Mouse (Mus musculus): Measurements from ENCODE around the gene Tbcd.

Gene Tbcd

GRCm38 (mm10) chr11:121475699-121476415 lies 24.1 kb downstream of the Tbcd start:
- peak; percentile 61 for DNase-seq (ENCODE audit: low spot score)

GRCm38 (mm10) chr11:121479476-121480203 lies 27.9 kb downstream of the Tbcd start:
- DNase-seq (ENCODE audit: low spot score): no peak

GRCm38 (mm10) chr11:121481129-121481528 lies 29.4 kb downstream of the Tbcd start:
- DNase-seq (ENCODE audit: low spot score): peak; percentile 71

GRCm38 (mm10) chr11:121485882-121486281 lies 34.1 kb downstream of the Tbcd start:
- no peak for DNase-seq (ENCODE audit: low spot score)

GRCm38 (mm10) chr11:121490651-121491050 lies 38.9 kb downstream of the Tbcd start:
- no peak for DNase-seq (ENCODE audit: low spot score)

- peak; percentile 50 for DNase-seq (ENCODE audit: low spot score)
These were observed 48.8 kb downstream of the Tbcd start for GRCm38 (mm10) chr11:121500595-121500994.

GRCm38 (mm10) chr11:121501525-121501924 lies 49.8 kb downstream of the Tbcd start:
- no peak for DNase-seq (ENCODE audit: low spot score)

- no peak for DNase-seq (ENCODE audit: low spot score)
These were observed 50.5 kb downstream of the Tbcd start for GRCm38 (mm10) chr11:121502000-121502860.

- no peak for DNase-seq (ENCODE audit: low spot score)
These were observed 56.7 kb downstream of the Tbcd start for GRCm38 (mm10) chr11:121508478-121508877.

GRCm38 (mm10) chr11:121510512-121511246 lies 58.9 kb downstream of the Tbcd start:
- DNase-seq (ENCODE audit: low spot score): peak; percentile 28

- DNase-seq (ENCODE audit: low spot score): no peak
These were observed 61.3 kb downstream of the Tbcd start for GRCm38 (mm10) chr11:121512896-121513572.

- DNase-seq (ENCODE audit: low spot score): no peak
These were observed 64.2 kb downstream of the Tbcd start for GRCm38 (mm10) chr11:121515996-121516395.

- peak; percentile 22 for DNase-seq (ENCODE audit: low spot score)
These were observed 65.2 kb downstream of the Tbcd start for GRCm38 (mm10) chr11:121516906-121517305.

GRCm38 (mm10) chr11:121517687-121518465 lies 66.1 kb downstream of the Tbcd start:
- no peak for DNase-seq (ENCODE audit: low spot score)

GRCm38 (mm10) chr11:121519131-121519530 lies 67.4 kb downstream of the Tbcd start, which contains the start of gene Zfp750:
TSS of gene Zfp750 (minus strand) at chr11:121519333.
- no peak for DNase-seq (ENCODE audit: low spot score)

- DNase-seq (ENCODE audit: low spot score): no peak
These were observed 68.0 kb downstream of the Tbcd start for GRCm38 (mm10) chr11:121519703-121520102.

GRCm38 (mm10) chr11:121520761-121521160 lies 69.0 kb downstream of the Tbcd start:
- no peak for DNase-seq (ENCODE audit: low spot score)

GRCm38 (mm10) chr11:121522156-121522762 lies 70.5 kb downstream of the Tbcd start:
- no peak for DNase-seq (ENCODE audit: low spot score)

GRCm38 (mm10) chr11:121524191-121524590 lies 72.4 kb downstream of the Tbcd start:
- DNase-seq (ENCODE audit: low spot score): no peak

GRCm38 (mm10) chr11:121529747-121530146 lies 78.0 kb downstream of the Tbcd start:
- DNase-seq (ENCODE audit: low spot score): no peak
